Mouse (Mus musculus) kidney, adult 2 months (tissue): ENCODE measurements at regions not wholly inside any gene's neighbourhood (a gene's known extent, or its start where the extent isn't known, plus 50 kb on each side); places are given as distances from the start of the nearest gene placed in this dataset.

Source experiments
- CTCF ChIP-seq: fragments of 200-500 bp; conservative IDR thresholded peaks from 2 replicates; pipeline ENCODE4 v1.5.1; 2011; ENCODE audit warnings: low read depth, mild to moderate bottlenecking, control low read depth, low read length, moderate library complexity, mixed read lengths; ENCODE audit not compliant: insufficient read depth, insufficient read length
- POLR2A ChIP-seq: fragments of 200-500 bp; IDR thresholded peaks from one replicate; pipeline ENCODE4 v1.6.1; 2011; ENCODE audit warnings: low read depth, low read length, control low read depth

DNA sequence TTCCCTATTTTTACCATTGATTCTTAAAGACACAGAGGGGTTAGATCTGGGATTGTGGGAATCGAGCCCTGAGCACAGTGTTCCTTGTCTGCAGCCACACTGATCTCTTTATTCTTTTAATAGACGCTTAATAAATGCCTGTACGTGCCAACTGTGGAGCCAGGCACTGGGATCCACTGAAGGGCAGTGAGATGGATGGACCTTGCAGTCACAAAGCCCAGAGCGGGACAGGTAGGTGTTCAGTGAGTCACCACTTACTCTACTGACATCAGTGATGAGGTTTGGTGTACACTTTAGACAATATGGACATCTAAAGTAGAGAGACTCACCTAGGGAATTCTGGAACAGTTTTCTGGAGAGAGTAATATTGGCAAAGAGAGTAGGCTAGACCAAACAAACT lies 56.8 kb upstream of the Cnih3 start:
- TF ChIP-seq CTCF = no peak
- no peak for TF ChIP-seq POLR2A
